Mouse (Mus musculus): ENCODE measurements around the gene Endou. TPM values are rescaled to one million over a fixed set of nuclear protein-coding genes. Genes with fewer than 3 reads are reported as not detected.

Endou gene
- total RNA-seq, 2 experiments from 2014 or later: 0.81 to 1.7 TPM

Other genes with a start within 250 kb of the Endou start
- 10 to 100 TPM; 25.3 to 26.4 TPM for gene Rpap3, start 25.5 kb downstream of the Endou start, total RNA-seq (2021)
- gene Rapgef3, start 36.6 kb upstream of the Endou start, total RNA-seq (2021): 10 to 100 TPM; 39.3 to 40.1 TPM
- 100 to 1,000 TPM; 131 to 147 TPM for gene Slc48a1, start 47.2 kb upstream of the Endou start, total RNA-seq (2021)
- gene Hdac7, start 113.2 kb upstream of the Endou start, total RNA-seq (2021): 10 to 100 TPM; 24.9 to 25.0 TPM
- under 1 TPM in 1 of 2 experiments, not detected in 1; 0.43 TPM for gene Vdr, start 179.3 kb upstream of the Endou start, total RNA-seq (2021)
- gene Tmem106c, start 232.9 kb upstream of the Endou start, total RNA-seq (2021): 10 to 100 TPM; 19.1 to 22.3 TPM

All from layer of hippocampus, postnatal 14 days (tissue).